Mouse (Mus musculus) heart, postnatal 4 days (tissue): ENCODE measurements around the gene Tial1. TPM values are rescaled to one million over a fixed set of nuclear protein-coding genes. Genes with fewer than 3 reads are reported as not detected.

Experiments
- DNase-seq: peaks from one replicate; pipeline ENCODE4 v3.0.0; 2021
- total RNA-seq, 2 experiments: library from RNA; stranded (reverse); gene quantifications; 2 replicates each; pipeline ENCODE4 v1.2.3; 2021

Gene Tial1
- total RNA-seq = 10 to 100 TPM; 57.6 to 66.6 TPM

DNA sequence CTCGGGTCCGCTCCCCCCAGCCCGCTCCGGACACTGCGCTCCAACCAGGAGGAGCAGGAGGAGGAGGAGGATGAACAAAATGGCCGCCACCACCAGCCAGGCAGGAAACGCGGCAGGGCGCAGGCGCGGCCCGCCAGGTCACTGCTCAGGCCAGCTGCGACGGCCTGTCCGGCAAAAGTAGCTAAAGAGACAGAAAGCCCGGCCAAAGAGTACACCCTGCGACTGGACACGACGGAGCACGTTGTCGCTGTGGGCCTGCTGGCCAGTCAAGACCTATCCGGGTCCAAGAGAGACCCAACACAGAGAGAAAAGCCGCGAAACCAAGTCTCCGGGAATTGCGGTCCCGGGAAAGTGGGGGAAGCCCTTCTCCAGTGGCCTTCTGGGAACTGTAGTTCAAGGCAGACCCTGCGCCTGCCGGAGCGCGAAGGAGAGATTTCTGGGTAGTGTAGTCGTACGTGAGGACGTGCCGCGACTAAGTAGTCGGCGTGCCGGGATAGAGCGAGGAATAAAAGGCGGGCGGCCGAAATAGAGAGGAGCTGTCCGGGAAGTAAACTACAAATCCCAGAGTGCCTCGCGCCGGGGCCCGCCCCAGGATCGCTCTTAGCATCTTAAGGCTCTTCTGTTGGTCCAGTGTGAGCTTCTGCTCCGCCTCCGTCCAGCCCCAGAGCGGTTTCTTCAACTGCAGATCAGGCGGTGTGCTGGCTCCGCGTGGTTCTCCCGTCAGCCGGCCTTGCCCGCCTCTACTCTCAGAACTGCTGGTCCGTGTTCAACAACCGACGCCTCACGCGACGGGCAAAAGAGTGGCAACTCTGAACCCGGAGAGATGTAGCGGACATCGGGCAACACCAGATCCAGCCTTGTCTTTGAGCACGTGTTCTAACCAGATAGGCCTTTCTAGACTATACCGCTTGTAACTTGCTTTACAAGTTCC lies at the start of gene Tial1:
Gene Tial1 (minus strand): TSS at position 433 of the 931 bp plus-strand sequence.
- DNase-seq = peak; percentile 98

DNA sequence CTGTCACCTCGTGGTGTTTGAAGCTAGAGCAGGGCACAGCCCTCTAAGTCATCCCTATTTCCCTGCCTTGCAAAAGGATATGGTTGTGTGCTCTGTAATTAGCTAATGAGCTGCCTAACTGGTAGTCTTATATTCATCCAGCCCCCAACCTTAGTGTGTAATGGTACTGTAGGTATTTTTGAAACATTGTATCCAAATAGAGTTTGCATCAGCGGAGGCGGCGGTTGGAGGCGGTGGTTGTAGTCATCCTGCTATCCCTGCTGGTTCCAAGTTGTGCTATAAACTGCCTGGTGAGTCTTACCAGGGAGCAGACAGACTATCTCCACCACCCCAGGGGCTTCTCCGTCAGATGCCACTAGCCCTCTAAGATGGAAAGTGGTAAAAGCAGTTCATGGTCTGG lies 42.6 kb upstream of the Tial1 start:
- DNase-seq = no peak

DNA sequence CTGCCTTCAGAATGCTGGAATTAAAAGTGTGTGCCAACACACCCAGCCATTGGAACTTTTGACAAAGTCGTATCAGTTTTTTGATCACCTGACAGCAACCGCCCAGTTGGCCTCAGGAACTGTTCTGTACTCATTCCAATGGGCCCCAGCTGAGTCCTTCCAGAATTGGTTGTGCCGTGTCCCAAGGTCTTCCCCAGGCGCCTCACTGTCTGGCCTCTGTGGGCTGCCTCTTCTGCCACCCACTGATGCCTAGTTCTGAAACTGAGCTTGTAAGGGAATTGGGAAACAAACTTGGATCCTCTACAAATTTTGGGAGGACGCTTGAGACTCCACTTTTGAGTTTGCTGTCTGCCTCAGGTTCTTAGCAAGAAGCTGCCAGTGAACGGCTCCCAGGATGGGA lies 38.3 kb upstream of the Tial1 start:
- DNase-seq = no peak

DNA sequence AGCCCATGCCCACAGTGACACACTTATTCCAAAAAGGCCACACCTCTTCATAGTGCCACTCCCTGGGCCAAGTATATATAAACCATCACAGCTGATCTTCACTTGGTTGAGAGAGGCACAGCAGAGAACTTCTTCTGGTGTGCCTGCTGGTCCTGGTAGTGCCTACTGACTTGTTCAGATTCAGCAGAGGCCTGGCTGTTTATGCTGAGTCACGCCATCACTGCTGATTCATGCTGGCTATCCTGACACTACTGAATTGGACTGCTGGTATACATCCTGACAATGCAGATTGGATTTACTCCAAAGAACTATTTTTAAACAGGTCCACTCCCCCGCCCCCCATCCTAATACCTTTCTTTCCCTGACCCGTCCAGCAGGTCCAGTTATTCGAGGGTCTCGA lies 33.0 kb upstream of the Tial1 start:
- DNase-seq = no peak

DNA sequence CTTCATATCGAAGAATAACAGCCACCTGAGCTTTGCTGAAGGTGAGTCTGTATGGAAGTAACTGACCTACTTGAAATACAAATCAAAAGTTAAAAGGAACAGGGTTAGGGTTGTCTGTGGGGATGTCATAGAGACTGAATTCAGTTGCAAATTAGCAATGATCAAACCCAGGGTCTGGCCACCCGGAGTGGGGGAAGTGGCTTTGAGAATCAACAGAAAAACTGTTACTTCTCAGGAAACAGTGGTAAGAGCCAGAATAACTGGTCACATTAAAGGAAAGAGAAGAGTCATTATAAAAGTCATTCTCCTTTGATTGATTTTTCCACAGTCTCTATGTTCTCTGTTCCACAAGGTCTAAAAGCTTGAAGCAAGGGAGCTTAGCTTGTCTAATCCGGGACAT lies 27.5 kb upstream of the Tial1 start:
- no peak for DNase-seq

DNA sequence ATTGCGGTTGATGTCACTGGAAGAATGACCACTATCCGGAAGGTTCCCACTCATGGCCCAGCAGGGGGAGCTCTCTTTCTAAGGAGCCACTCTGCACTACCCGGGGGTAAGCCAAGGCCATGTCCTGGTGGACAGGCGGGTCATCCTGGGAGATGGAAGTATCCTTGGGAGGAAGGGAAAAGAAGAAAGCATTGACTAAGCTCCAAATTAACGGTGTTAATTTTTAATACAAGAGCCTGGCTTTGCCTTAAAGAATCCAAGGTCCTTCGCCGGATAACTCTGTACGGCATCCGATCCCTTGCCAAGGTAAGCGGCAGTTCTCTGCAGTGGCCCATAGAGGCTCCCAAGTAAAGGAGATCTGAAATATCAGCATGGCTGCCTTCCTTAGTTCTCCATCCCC lies 12.8 kb upstream of the Tial1 start:
- DNase-seq = peak; percentile 85

DNA sequence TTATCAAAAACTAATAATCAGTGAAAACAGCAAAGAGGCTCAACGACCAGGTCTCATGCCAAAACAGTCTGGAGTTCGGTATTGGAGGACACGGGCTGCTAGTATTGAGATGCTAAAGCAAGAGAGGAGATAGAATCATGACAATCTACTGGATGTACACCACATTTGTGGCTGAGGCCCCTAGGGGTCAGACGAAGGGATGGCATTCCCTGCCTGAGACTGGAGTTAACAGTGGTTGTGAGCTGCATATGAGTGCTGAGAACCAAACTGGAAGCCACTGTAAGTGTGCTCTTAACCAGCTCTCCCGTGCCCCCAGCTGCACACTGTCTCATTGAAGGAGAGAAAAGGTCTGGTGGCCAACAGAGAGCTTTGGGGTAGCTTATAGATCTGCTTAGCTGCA lies 889 bp upstream of the Tial1 start:
- DNase-seq = peak; percentile 15

DNA sequence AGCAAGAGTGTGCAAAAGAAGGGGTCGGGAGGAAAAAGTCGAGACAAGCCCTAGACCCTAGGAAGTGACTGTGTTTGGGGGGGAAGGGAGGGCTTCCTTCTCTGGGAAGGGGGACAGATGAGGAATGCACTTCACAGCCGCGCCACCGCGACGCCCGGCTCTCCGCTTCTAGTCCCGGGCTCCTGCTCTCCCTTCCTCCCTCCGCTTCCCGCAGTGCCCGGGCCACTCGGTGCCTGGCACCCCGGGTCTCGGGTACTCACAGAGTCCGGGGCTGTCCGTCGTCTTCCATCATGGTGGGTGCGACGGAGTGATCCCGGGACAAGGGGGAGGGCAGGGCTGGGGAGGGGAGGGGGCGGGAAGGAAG lies 670 bp downstream of the Tial1 start:
- peak; percentile 53 for DNase-seq

DNA sequence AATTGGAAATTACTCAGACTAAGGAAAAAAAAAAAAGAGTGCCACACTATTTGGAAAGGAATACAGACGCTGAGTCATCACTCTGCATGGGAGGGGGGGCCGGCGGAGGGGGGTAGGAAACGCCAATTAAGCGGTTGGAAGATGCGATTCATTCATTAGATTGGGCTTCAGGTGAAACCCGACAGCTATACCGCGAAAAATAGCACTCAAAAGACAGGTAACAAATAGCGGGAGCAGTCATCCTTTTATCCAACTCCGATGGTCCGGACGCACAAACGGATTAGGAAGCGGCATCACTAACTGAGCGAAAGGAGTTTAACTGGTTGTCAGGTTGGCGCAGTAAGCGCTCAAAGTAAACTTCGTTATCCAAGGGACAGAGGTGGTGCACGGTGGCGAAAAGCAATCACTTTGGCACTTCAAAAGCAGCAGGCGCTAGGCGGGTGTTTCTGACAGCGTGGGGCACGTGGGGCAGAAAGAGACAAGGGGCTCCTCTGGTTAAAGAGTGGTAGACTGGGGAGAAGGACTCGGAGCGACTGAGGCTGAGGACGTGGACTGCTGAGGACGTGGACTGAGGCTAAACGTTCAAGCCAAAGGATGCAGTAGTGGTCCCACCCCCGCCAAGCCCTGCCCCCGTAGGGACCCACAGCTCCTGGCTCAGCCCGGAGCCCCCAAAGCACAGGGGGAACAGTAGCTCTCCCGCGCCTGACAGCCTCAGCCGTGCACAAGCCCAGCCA lies 1.2 kb downstream of the Tial1 start:
- peak; percentile 55 for DNase-seq

DNA sequence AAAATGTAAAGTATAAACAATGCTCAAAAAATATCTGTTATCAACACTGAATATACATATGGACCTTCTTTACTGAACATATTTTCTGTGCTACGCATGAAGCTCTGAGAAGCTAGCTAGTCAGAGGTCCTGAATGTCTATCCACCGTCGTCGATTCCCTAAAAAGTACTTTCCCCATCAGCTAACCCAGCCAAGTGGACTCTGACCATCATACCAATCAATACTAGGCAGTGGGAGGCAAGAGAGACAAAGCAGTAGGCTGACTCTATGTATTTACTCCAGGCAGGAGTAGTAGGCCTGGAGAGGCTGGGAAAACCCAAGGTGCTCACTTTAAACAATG lies 1.8 kb downstream of the Tial1 start:
- no peak for DNase-seq

DNA sequence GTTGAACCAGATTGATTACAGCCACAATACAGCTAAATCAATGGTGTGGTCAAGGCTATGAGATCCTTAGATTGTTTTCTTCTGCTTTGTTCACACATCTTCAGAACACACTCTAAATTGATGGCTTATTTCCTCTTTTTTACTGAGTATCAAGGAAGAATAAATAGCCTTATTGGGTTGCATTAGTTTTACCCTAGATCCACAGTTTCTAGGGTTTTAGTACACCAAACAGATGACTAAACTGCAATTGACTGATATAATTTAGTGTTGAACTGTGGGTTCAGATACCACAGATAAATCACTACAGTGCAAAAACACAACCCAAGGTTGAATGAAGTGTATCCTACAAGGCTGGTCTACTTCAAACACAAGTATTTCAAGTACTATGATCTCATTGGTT lies 3.5 kb downstream of the Tial1 start:
- no peak for DNase-seq

DNA sequence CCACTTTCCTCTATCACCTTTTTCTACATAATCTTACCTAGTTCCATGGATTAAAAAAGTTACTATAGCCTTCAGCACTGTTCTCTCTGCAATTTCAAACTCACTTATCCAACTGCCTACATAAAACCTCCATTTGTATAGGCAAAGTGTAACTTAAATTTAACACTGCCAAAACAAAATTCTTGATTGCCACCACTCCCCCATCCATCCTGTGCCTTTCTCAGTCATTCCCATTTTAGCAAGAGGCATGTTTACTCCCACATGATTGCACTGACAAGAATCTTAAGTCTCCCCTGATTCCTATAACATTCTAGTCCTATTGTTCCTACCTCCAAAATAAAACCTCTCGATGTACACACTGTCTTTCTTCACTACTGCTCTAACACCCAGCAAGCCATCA lies 8.8 kb downstream of the Tial1 start:
- DNase-seq = no peak

DNA sequence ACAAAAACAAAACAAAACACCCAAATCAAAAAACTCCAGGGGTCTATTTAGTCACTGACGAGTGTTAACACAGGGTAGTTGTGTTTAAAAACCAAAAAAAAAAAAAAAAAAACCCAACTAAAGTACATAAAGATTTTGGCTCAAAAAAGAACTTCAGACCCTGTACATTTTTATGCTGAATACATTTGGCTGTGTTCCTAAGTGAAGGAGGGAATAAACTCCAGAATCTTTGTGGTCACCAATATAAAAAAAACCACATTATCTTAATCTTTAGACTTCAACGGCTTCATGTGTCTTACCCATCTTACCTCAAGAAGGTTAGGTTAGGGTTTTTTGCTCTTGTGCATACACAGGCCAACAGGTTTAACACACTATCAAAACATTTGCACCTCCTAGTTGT lies 20.9 kb downstream of the Tial1 start:
- DNase-seq = no peak

DNA sequence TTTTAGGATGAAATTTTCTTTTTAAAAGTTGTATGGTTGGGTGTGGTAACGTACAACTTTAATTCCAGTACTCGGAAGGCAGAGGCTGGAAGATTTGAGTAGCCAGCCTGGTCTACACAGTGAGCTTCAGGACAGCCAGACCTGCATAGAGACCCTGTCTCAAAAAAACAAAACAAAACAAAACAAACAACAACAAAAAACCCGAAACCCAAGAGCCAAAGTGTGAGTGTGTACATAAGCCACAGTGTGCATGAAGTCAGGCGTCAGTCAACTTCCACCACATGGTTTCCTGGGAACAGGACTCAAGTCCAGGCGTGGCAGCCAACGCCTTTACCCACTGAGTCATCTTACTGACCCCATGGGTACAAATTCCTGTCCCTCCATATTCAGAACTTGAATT lies 22.3 kb downstream of the Tial1 start:
- DNase-seq = no peak

DNA sequence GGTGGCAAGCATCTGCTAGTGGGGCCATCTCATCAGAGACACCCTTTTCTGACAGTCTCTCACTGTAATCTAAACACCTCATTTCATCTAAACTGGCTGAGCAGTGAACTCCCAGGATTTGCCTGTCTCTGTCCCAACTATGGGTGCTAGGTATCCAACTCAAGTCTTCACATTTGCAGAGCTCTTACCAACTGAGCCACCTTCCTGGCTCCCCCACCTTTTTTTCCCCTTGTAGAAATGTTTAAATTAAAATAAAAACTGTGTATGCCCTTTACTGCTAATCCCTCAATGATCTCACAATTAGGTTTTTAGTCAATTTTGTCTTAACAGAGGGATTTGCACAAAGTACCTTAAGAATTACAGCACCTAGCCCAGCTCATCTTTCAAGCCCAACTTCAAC lies 23.4 kb downstream of the Tial1 start:
- DNase-seq = no peak

DNA sequence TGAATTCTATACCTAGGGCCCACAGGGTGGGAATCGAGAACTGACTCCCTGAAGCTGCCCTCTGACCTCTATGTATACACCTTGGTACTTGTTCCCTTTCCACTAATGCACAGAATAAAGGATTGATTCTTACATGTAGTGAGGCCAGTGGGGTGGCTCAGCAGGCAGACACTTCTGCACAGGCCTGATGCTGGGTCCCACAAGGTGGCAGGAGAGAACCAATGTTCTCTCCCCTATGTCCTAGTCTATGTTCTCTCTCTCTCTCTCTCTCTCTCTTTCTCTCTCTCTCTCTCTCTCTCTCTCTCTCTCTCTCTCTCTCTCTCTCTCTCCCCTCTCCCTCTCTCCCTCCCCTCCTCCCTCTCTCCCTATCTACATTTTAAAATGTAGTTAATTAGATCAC lies 28.3 kb downstream of the Tial1 start:
- no peak for DNase-seq

DNA sequence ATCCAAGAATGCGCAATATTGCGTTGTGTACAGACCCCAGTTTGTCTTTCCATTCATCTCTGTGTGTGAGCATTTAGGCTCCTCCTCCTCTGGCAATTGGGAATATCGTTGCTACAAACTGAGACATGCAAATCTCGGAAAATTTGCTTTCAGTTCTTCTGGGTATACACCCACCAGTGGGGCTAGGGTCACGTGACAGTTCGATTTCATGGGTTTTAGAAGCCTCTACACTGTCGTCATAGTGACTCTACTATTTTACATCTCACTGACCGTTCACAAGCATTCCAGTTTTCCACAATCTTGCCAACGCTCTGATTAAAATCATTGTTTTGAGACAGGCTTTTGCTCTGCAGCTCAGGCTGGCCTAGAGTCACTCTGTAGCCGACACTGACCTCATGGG lies 28.9 kb downstream of the Tial1 start:
- no peak for DNase-seq

DNA sequence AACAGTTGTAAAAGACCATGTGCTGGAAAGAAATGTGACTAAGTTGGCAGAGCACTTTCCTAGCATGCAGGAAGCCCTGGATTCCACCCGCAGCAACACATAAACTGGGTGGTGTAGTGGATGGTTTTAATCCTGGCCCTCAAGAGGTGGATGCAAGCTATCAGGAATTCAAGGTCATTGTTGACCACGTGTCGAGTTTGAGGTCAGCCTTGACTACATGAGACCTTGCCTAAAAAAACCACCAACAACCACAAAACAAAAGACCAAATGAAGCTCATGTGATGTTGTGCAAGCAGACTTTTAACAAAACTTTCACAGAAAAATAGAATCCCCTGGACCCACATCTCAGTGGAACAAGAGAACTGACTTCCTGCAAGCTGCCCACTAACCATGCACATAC lies 39.0 kb downstream of the Tial1 start:
- DNase-seq = no peak

DNA sequence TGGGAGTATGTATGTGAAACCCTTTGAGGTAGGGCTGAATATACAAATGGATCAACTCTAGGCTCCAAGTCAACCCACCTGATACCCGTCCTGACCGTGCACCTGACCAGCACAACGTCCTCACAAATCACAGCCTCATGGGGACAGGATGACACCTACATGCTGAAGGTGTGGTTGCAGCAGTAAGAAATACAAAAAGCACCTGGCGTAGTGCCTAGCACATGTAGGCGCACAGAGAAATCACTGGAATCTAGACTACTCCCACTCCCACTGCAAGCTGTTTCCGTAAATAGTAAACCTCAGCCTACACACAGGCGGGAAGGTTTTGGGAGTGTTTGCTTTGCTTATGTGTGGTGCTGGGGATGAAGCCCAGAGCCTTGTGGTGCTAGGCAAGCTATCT lies 39.8 kb downstream of the Tial1 start:
- DNase-seq = no peak

DNA sequence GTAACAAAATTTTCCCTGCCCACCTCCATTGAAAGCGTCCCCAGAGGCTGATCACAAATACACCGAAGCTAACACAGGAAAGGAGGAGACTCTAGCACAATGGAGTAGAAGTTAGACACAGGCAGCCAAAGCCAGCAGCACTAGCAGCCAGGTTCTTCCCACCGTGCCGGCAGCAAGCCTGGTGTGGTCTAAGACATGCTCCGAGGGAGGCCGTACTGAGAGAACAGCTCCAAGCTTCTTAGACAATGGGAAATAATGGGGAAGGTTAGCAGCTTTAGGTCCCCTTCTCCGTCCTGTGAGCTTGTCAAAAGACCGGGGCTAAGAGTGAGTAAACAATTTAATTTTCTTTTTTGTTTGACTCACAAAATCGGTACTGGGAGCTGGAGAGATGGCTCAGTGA lies 41.8 kb downstream of the Tial1 start:
- no peak for DNase-seq

DNA sequence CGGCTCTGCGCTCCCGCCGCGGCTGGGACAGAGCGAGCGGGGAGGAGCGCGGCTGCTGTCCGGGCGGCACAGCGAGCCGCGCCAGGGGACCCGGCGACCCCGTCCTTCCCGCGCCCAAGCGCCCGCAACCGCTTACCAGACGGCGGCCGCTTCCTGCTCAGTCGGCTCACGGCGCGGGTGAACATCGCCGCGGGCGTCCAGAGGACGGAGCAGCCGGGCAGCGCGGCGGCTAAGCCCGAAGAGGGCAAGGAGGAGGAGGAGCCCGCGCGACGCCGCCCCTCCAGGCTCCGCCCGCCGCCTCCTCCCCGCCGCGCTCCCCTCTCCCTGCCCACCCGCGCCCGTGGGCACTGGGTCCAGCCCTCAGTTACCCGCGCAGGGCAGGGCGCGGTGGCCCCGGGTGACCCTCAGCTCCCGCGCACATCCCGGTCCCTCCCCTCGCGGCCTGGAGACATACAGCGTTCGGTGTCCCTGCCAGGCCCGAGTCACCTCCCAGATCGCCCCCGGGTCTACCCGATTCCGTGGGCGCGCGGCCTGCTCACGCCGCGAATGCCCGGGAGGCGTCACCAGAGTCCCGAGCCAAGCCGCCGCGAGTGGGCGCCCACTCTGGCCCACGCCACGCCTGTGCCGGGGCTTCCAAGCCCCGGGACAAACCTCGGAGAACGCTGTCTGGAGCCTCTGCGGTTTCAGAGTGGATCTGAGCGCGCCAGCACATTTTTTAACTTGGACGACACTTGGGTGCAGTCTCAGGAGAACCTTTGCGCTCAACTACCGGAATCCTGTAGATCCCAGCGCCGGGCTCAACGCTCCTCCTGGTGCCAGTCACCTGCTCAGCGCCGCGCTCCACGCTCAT lies 43.4 kb downstream of the Tial1 start, which contains the start of gene Rgs10:
Gene Rgs10 (minus strand): TSS at position 829 of the 850 bp plus-strand sequence.
- DNase-seq = peak; percentile 66

DNA sequence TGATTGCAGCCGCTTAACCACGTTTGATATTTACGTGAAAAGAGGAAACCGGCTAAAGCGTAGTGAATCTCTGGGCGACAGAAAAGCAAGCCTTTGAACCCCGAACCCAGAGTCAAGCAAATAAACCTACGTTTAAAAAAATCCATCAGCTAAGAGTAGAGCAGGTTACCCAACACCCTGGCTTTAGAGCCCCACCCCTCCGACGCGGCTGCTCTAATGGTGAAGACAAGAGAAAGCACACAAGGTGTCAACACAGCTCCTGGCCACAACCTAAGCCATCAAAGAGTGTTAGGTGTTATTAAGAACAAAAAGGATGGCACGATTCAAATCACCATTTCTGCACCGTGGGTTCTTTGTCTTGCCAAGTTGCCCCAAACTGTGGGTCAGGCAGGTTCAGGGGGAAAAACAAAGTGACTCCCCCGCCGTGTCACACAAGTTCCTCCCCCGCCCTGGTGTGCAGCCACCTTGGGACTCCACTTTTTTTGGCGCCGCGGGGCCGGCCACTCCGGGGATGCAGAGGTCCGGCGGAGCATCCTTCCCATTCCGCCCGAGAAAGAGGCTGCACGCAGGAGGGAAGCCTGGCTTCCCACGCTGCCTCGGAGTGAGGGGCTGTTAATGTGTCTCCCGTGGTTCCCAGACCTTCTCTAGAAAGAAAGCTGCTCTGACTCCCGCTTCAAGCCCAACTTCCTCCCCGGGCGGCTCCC lies 44.1 kb downstream of the Tial1 start:
- no peak for DNase-seq
